Mouse (Mus musculus): ENCODE data around the gene Tln1. TPM values are rescaled to one million over a fixed set of nuclear protein-coding genes. Genes with fewer than 3 reads are reported as not detected.

Tln1 gene
- polyA plus RNA-seq, 1 experiment from 2014 or later: 57.8 TPM

GRCm38 (mm10) chr4:43507938-43508665 lies 54.4 kb downstream of the Tln1 start:
- Histone ChIP-seq H3K4me1 (ENCODE audit: control insufficient read depth, insufficient read depth, low read length) (peaks cover 6% of the 10 kb centered on the region; the same call in 1 of the 2 replicates), H3K4me2 (ENCODE audit: low read depth, low read length) (peak overlapping the region; percentile 50), H3K27ac (ENCODE audit: low read depth, low read length) (no peak overlapping the region), H3K4me3 (ENCODE audit: low read depth, low read length) (peak overlapping the region; percentile 17), H3K9me3 (ENCODE audit: control insufficient read depth, low read length) (no peaks in the 10 kb centered on the region), H3K27me3 (ENCODE audit: control insufficient read depth, insufficient read depth, low read length) (no peaks in the 10 kb centered on the region; the same call in 1 of the 2 replicates), H3K9ac (replicated peaks; ENCODE audit: low read depth, low read length) (peak overlapping the region; percentile 34; the same call in 1 of the 2 replicates), H3K36me3 (ENCODE audit: control insufficient read depth, insufficient read depth, low read length) (no peaks in the 10 kb centered on the region)
- ATAC-seq (ENCODE audit: low read depth): no peak
- 11% methylated on average over 22 of the region's 22 CpGs for WGBS

GRCm38 (mm10) chr4:43506536-43507185 lies 55.8 kb downstream of the Tln1 start, which contains the start of gene Car9:
Gene Car9, plus strand, starts transcription at chr4:43506966.
- Histone ChIP-seq H3K4me1 (ENCODE audit: control insufficient read depth, insufficient read depth, low read length) (peaks cover 6% of the 10 kb centered on the region; the same call in 1 of the 2 replicates), H3K27ac (ENCODE audit: low read depth, low read length) (no peak within 1 kb of the TSS), H3K9me3 (ENCODE audit: control insufficient read depth, low read length) (no peaks in the 10 kb centered on the region), H3K9ac (replicated peaks; ENCODE audit: low read depth, low read length) (no peak within 1 kb of the TSS), H3K36me3 (ENCODE audit: control insufficient read depth, insufficient read depth, low read length) (no peaks in the 10 kb centered on the region), H3K4me2 (ENCODE audit: low read depth, low read length) (no peak within 1 kb of the TSS), H3K4me3 (ENCODE audit: low read depth, low read length) (no peak within 1 kb of the TSS), H3K27me3 (ENCODE audit: control insufficient read depth, insufficient read depth, low read length) (no peaks in the 10 kb centered on the region; the same call in 1 of the 2 replicates)
- WGBS: 58% methylated on average over 9 of the region's 9 CpGs
- ATAC-seq (ENCODE audit: low read depth): no peak

- 61% methylated on average over 8 of the region's 8 CpGs for WGBS
- Histone ChIP-seq H3K36me3 (ENCODE audit: control insufficient read depth, insufficient read depth, low read length) (no peaks in the 10 kb centered on the region), H3K9me3 (ENCODE audit: control insufficient read depth, low read length) (no peaks in the 10 kb centered on the region), H3K27ac (ENCODE audit: low read depth, low read length) (no peak overlapping the region), H3K27me3 (ENCODE audit: control insufficient read depth, insufficient read depth, low read length) (no peaks in the 10 kb centered on the region; the same call in 1 of the 2 replicates), H3K4me1 (ENCODE audit: control insufficient read depth, insufficient read depth, low read length) (peaks cover 6% of the 10 kb centered on the region; the same call in 1 of the 2 replicates), H3K9ac (replicated peaks; ENCODE audit: low read depth, low read length) (no peak overlapping the region), H3K4me2 (ENCODE audit: low read depth, low read length) (no peak overlapping the region), H3K4me3 (ENCODE audit: low read depth, low read length) (no peak overlapping the region)
- ATAC-seq (ENCODE audit: low read depth): no peak
These were observed 56.4 kb downstream of the Tln1 start for GRCm38 (mm10) chr4:43506074-43506473.

- no peaks in the 10 kb centered on the region; the same call in 1 of the 2 replicates for H3K27me3 ChIP-seq (ENCODE audit: control insufficient read depth, insufficient read depth, low read length)
- WGBS: 83% methylated on average over 4 of the region's 4 CpGs
- no peaks in the 10 kb centered on the region for H3K9me3 ChIP-seq (ENCODE audit: control insufficient read depth, low read length)
- H3K4me1 ChIP-seq (ENCODE audit: control insufficient read depth, insufficient read depth, low read length): peaks cover 6% of the 10 kb centered on the region; the same call in 1 of the 2 replicates
- no peak overlapping the region for H3K9ac ChIP-seq (replicated peaks; ENCODE audit: low read depth, low read length)
- no peak overlapping the region for H3K27ac ChIP-seq (ENCODE audit: low read depth, low read length)
- H3K4me3 ChIP-seq (ENCODE audit: low read depth, low read length): no peak overlapping the region
- ATAC-seq (ENCODE audit: low read depth): no peak
- no peak overlapping the region for H3K4me2 ChIP-seq (ENCODE audit: low read depth, low read length)
- no peaks in the 10 kb centered on the region for H3K36me3 ChIP-seq (ENCODE audit: control insufficient read depth, insufficient read depth, low read length)
These were observed 58.2 kb downstream of the Tln1 start for GRCm38 (mm10) chr4:43504269-43504668.

GRCm38 (mm10) chr4:43503506-43503905 lies 59.0 kb downstream of the Tln1 start:
- ATAC-seq (ENCODE audit: low read depth): no peak
- 84% methylated on average over 6 of the region's 6 CpGs for WGBS
- no peak overlapping the region for H3K9ac ChIP-seq (replicated peaks; ENCODE audit: low read depth, low read length)

GRCm38 (mm10) chr4:43503041-43503440 lies 59.5 kb downstream of the Tln1 start:
- H3K27me3 ChIP-seq (ENCODE audit: control insufficient read depth, insufficient read depth, low read length): no peaks in the 10 kb centered on the region; the same call in 1 of the 2 replicates
- H3K9ac ChIP-seq (replicated peaks; ENCODE audit: low read depth, low read length): no peak overlapping the region
- H3K36me3 ChIP-seq (ENCODE audit: control insufficient read depth, insufficient read depth, low read length): no peaks in the 10 kb centered on the region
- no peak overlapping the region for H3K4me3 ChIP-seq (ENCODE audit: low read depth, low read length)
- 67% methylated on average over 2 of the region's 2 CpGs for WGBS
- H3K9me3 ChIP-seq (ENCODE audit: control insufficient read depth, low read length): no peaks in the 10 kb centered on the region
- no peaks in the 10 kb centered on the region for H3K4me1 ChIP-seq (ENCODE audit: control insufficient read depth, insufficient read depth, low read length)
- no peak overlapping the region for H3K4me2 ChIP-seq (ENCODE audit: low read depth, low read length)
- ATAC-seq (ENCODE audit: low read depth): no peak
- H3K27ac ChIP-seq (ENCODE audit: low read depth, low read length): no peak overlapping the region

More at GRCm38 (mm10) chr4:43503506-43503905, 59.0 kb downstream of the Tln1 start:
- no peak overlapping the region for H3K27ac ChIP-seq (ENCODE audit: low read depth, low read length)
- no peaks in the 10 kb centered on the region for H3K9me3 ChIP-seq (ENCODE audit: control insufficient read depth, low read length)
- no peak overlapping the region for H3K4me2 ChIP-seq (ENCODE audit: low read depth, low read length)
- H3K27me3 ChIP-seq (ENCODE audit: control insufficient read depth, insufficient read depth, low read length): no peaks in the 10 kb centered on the region; the same call in 1 of the 2 replicates
- H3K4me3 ChIP-seq (ENCODE audit: low read depth, low read length): no peak overlapping the region
- H3K36me3 ChIP-seq (ENCODE audit: control insufficient read depth, insufficient read depth, low read length): no peaks in the 10 kb centered on the region
- peaks cover 1% of the 10 kb centered on the region; the same call in 1 of the 2 replicates for H3K4me1 ChIP-seq (ENCODE audit: control insufficient read depth, insufficient read depth, low read length)

GRCm38 (mm10) chr4:43499407-43500333 lies 62.8 kb downstream of the Tln1 start, which contains the start of gene Arhgef39:
Gene Arhgef39, minus strand, starts transcription at chr4:43499695.
- peak; percentile 85 for ATAC-seq (ENCODE audit: low read depth)
- H3K4me3 ChIP-seq (ENCODE audit: low read depth, low read length): peak within 1 kb of the TSS; percentile 37
- H3K36me3 ChIP-seq (ENCODE audit: control insufficient read depth, insufficient read depth, low read length): no peaks in the 10 kb centered on the region
- 0 out of 2 replicates have a peak, but pooled peaks cover 5% of the 10 kb centered on the region for H3K4me1 ChIP-seq (ENCODE audit: control insufficient read depth, insufficient read depth, low read length)
- no peaks in the 10 kb centered on the region for H3K9me3 ChIP-seq (ENCODE audit: control insufficient read depth, low read length)
- H3K9ac ChIP-seq (replicated peaks; ENCODE audit: low read depth, low read length): peak within 1 kb of the TSS; percentile 30; the same call in 1 of the 2 replicates
- H3K27me3 ChIP-seq (ENCODE audit: control insufficient read depth, insufficient read depth, low read length): no peaks in the 10 kb centered on the region
- H3K27ac ChIP-seq (ENCODE audit: low read depth, low read length): no peak within 1 kb of the TSS
- peak within 1 kb of the TSS; percentile 81 for H3K4me2 ChIP-seq (ENCODE audit: low read depth, low read length)
- 8% methylated on average over 50 of the region's 50 CpGs for WGBS

GRCm38 (mm10) chr4:43498983-43499382 lies 63.5 kb downstream of the Tln1 start:
- WGBS: 14% methylated on average over 8 of the region's 8 CpGs

More at GRCm38 (mm10) chr4:43498983-43499382, 63.5 kb downstream of the Tln1 start:
- Histone ChIP-seq H3K4me1 (ENCODE audit: control insufficient read depth, insufficient read depth, low read length) (peaks cover 10% of the 10 kb centered on the region), H3K36me3 (ENCODE audit: control insufficient read depth, insufficient read depth, low read length) (no peaks in the 10 kb centered on the region), H3K9me3 (ENCODE audit: control insufficient read depth, low read length) (no peaks in the 10 kb centered on the region), H3K9ac (replicated peaks; ENCODE audit: low read depth, low read length) (no peak overlapping the region), H3K27me3 (ENCODE audit: control insufficient read depth, insufficient read depth, low read length) (no peaks in the 10 kb centered on the region), H3K4me2 (ENCODE audit: low read depth, low read length) (peak overlapping the region; percentile 81), H3K4me3 (ENCODE audit: low read depth, low read length) (peak overlapping the region; percentile 37), H3K27ac (ENCODE audit: low read depth, low read length) (no peak overlapping the region)
- ATAC-seq (ENCODE audit: low read depth): peak; percentile 13; the same call in 1 of the 2 replicates
